Mouse (Mus musculus) limb, embryonic 11.5 days (tissue): Measurements from ENCODE around the gene Mia2. TPM values are rescaled to one million over a fixed set of nuclear protein-coding genes. Genes with fewer than 3 reads are reported as not detected.
"Not testable (repeated sequence)": the region's sequence is repeated elsewhere in the genome, so short reads cannot be mapped to it uniquely, and the experiment has no call there.

Experiments
- ATAC-seq: fragments of 200-750 bp; cut with Nextera tagmentation; 2 replicates; pipeline ENCODE4 v1.8.0; 2017; ENCODE audit warnings: low read depth; ENCODE audit not compliant: insufficient number of reproducible peaks, low FRiP score, low TSS enrichment
- DNase-seq: peaks from one replicate; pipeline ENCODE4 v3.0.0-alpha.2; 2015; ENCODE audit warnings: low spot score
- H3K27ac ChIP-seq: fragments of 300-500 bp; sonication (generic); replicated peaks from 2 replicates; pipeline ENCODE4 v1.5.1; 2014; ENCODE audit warnings: low read depth, mild to moderate bottlenecking, low read length
- H3K27me3 ChIP-seq: fragments of 300-500 bp; sonication (generic); 2 replicates; pipeline ENCODE4 v1.6.1; 2014; ENCODE audit warnings: mild to moderate bottlenecking, low read length, mixed read lengths; ENCODE audit not compliant: control insufficient read depth, insufficient read depth
- H3K36me3 ChIP-seq: fragments of 300-500 bp; sonication (generic); 2 replicates; pipeline ENCODE4 v1.6.1; 2014; ENCODE audit warnings: mild to moderate bottlenecking, low read length, moderate library complexity, mixed read lengths; ENCODE audit not compliant: control insufficient read depth, insufficient read depth
- H3K4me1 ChIP-seq: fragments of 300-500 bp; sonication (generic); 2 replicates; pipeline ENCODE4 v1.6.1; 2014; ENCODE audit warnings: low read length, mixed read lengths; ENCODE audit not compliant: control insufficient read depth, insufficient read depth
- H3K4me2 ChIP-seq: fragments of 300-500 bp; sonication (generic); 2 replicates; pipeline ENCODE4 v1.6.1; 2014; ENCODE audit warnings: low read depth, mild to moderate bottlenecking, moderate library complexity; ENCODE audit not compliant: severe bottlenecking
- H3K4me3 ChIP-seq: fragments of 300-500 bp; sonication (generic); 2 replicates; pipeline ENCODE4 v1.5.1; 2014; ENCODE audit warnings: low read depth, low read length
- H3K9ac ChIP-seq: fragments of 300-500 bp; sonication (generic); 2 replicates; pipeline ENCODE4 v1.6.1; 2014; ENCODE audit warnings: mild to moderate bottlenecking, low read length
- H3K9me3 ChIP-seq: fragments of 300-500 bp; sonication (generic); 2 replicates; pipeline ENCODE4 v1.6.1; 2016; ENCODE audit warnings: low read length; ENCODE audit not compliant: control insufficient read depth
- WGBS: fragments of 180-500 bp; shearing (Covaris S2); extraction: QIAGEN DNeasy Blood & Tissue Kit; methylation state at CpG from one replicate; pipeline ENCODE4 v1.1.7; 2014; 5-methylcytosine and 5-hydroxymethylcytosine counted together
- microRNA-seq: library from miRNA; unstranded; fragments of <30 nt; microRNA quantifications from one replicate; pipeline ENCODE4, GENCODE M21; 2016
- polyA plus RNA-seq: library from polyadenylated mRNA; unstranded; fragments of >200 nt; fragmentation: Nextera tagmentation; extraction: Ambion mirVana; gene quantifications from 2 replicates; pipeline ENCODE4 v1.2.1, GENCODE M21; 2014

Mia2 gene
- polyA plus RNA-seq, 1 experiment from 2014 or later: 65.9 TPM

- H3K4me1 ChIP-seq: no peaks in the 10 kb centered on the region
- 88% methylated on average over 5 of the region's 5 CpGs for WGBS
- DNase-seq: no peak
- no peak overlapping the region for H3K4me3 ChIP-seq
- no peaks in the 10 kb centered on the region for H3K27me3 ChIP-seq
- no peaks in the 10 kb centered on the region for H3K9me3 ChIP-seq
- no peaks in the 10 kb centered on the region for H3K36me3 ChIP-seq
- H3K9ac ChIP-seq: no peak overlapping the region
- H3K4me2 ChIP-seq: no peak overlapping the region
- ATAC-seq: no peak
- H3K27ac ChIP-seq: no peak overlapping the region
Measured at GRCm38 (mm10) chr12:59238434-59238833, 142.8 kb downstream of the Mia2 start.

- H3K9me3 ChIP-seq, H3K27ac ChIP-seq, H3K9ac ChIP-seq, DNase-seq, ATAC-seq, H3K4me3 ChIP-seq, H3K4me1 ChIP-seq, H3K36me3 ChIP-seq, H3K27me3 ChIP-seq, H3K4me2 ChIP-seq: not testable (repeated sequence)
- 89% methylated on average over 8 of the region's 8 CpGs for WGBS
Measured at GRCm38 (mm10) chr12:59241031-59241430, 145.4 kb downstream of the Mia2 start.

Small RNAs within 50 kb of the gene (microRNA-seq; reads per million reads assigned to microRNA genes)
- gene Gm27284: not detected

Other genes starting within 250 kb of the Mia2 start
- 86.9 and 87.1 TPM in 2 replicates for gene Sec23a, start 83.8 kb upstream of the Mia2 start, polyA plus RNA-seq
- gene Gemin2, start 82.4 kb upstream of the Mia2 start, polyA plus RNA-seq: 39.8 and 40.2 TPM in 2 replicates
- gene Trappc6b, start 34.3 kb upstream of the Mia2 start, polyA plus RNA-seq: 49.8 and 56.9 TPM in 2 replicates
- 118 and 132 TPM in 2 replicates for gene Pnn, start 28.9 kb upstream of the Mia2 start, polyA plus RNA-seq
- 10.6 and 12.2 TPM in 2 replicates for gene Fbxo33, start 123.9 kb downstream of the Mia2 start, polyA plus RNA-seq